Mouse (Mus musculus) left cerebral cortex, adult 8-10 months (tissue): ENCODE data around the gene Eid3. TPM values are rescaled to one million over a fixed set of nuclear protein-coding genes. Genes with fewer than 3 reads are reported as not detected.

Source experiments
- DNase-seq, 2 experiments: peaks; one replicate each; pipeline ENCODE4 v3.0.0; 2022; ENCODE audit warnings: low spot score in 2 of 2
- total RNA-seq, 4 experiments: library from RNA; stranded (reverse); gene quantifications; 2 replicates each; pipeline ENCODE4 v1.2.4; 2022

Eid3 gene
- 1 to 10 TPM; 1.4 to 2.1 (median 1.8) TPM for total RNA-seq

DNA sequence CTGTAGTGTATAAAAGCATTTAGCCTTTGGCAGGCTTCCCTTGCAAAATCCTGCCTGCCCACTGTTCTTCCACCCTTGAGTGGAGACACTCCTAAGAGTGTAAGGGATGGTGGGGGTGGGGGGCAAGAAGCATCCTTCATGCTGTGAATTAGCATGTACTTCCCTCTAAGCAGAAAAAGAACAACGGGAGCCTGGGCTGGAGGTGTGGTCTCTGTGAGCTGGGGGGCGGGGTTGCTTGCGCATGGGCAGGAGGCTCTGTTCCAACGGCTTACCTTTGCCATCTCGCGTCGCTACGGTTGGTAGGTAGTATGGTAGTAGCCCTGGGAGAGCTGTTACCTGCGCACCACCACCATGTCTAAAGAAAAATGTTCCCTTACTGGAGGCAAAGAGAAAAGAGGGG is at the start of gene Eid3:
Eid3 (plus strand) TSS at position 271 of the 400 bp plus-strand sequence.
- no peak for DNase-seq

- DNase-seq = no peak
Measured at GRCm38 (mm10) chr10:82817514-82817913, 48.9 kb upstream of the Eid3 start.

- no peak for DNase-seq
Measured at GRCm38 (mm10) chr10:82817936-82818335, 48.5 kb upstream of the Eid3 start.

GRCm38 (mm10) chr10:82818661-82819060 is 47.8 kb upstream of the Eid3 start:
- DNase-seq = no peak

DNA sequence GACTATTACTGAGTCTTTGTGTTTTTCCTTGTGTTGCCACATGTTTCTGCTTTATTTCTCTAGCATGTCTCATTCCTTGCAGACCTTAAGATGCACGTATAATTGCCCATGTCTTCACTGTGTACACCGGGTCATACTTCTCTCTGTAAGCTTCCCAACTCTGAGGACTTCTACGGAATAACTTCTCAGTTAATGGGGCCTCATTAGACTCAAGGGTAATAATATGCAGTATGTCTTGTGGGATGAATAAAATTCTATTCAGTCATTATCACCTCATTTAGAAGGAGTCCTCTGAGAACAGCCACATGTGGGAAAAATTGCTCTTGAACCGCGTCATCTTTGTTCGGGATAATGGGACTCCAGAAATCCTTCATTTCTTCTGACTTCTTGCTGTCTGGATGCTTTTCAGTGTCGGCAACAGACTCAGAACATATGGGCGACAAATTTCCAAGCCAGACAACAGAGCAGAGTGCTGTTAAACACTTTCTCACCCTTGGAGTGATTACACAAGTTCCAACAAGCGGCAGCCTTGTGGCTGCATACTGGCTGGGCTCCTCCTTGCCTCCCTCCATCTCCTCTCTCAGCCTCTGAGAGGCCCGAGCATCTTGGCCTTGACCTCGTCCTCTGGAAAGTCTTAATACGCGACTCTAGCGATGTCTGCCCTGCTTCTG is 43.2 kb upstream of the Eid3 start:
- no peak for DNase-seq

- DNase-seq = no peak
Measured at GRCm38 (mm10) chr10:82823779-82824177, 42.6 kb upstream of the Eid3 start.

- no peak for DNase-seq
Measured at GRCm38 (mm10) chr10:82824541-82824940, 41.9 kb upstream of the Eid3 start.

DNA sequence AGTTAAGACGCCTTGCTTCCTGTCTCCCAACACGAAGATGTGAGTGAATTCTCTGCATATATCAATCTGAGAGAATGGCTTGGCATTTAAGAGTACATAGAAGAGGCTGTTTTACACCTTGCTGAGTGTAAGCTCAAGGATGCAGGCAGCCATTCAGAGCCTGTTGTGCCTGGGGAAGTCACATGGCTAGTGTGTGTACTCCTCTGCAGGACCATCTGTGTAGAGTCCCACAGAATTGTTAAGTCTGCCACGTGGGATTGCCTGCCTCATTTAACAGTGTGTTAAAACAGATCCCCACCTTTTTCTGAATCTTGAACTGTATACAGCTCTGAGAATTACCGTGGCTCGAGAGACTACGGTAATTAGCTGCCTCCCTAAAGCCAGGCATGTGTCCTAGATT is 39.9 kb upstream of the Eid3 start:
- peak in 1 of 2 experiments; percentile 21 for DNase-seq

- no peak for DNase-seq
Measured at GRCm38 (mm10) chr10:82833926-82834325, 32.5 kb upstream of the Eid3 start, which contains the start of gene Txnrd1. Txnrd1 (plus strand) TSS chr10:82833951.

DNA sequence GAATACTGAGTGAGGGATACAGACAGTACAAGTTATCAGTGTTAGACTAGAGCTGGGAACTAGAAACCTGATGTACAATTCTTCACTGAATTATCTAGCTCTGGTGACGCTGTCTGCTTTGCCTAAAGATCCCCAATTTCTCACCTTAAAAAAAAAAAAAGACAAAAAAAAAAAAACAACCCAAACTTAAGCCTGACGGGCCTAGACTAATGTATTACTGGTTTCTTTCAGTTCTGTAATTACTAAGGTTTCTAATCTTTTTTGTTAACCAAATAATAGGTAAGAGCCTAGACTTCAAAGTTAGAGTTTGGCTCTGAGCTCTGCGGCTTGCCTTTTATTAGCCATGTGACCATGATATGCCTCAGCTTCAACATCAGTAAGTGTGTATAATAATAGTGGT is 30.5 kb upstream of the Eid3 start:
- DNase-seq = no peak

GRCm38 (mm10) chr10:82838390-82838789 is 28.0 kb upstream of the Eid3 start:
- no peak for DNase-seq

GRCm38 (mm10) chr10:82844090-82844489 is 22.3 kb upstream of the Eid3 start:
- DNase-seq = no peak

GRCm38 (mm10) chr10:82844731-82845130 is 21.7 kb upstream of the Eid3 start:
- DNase-seq = no peak

DNA sequence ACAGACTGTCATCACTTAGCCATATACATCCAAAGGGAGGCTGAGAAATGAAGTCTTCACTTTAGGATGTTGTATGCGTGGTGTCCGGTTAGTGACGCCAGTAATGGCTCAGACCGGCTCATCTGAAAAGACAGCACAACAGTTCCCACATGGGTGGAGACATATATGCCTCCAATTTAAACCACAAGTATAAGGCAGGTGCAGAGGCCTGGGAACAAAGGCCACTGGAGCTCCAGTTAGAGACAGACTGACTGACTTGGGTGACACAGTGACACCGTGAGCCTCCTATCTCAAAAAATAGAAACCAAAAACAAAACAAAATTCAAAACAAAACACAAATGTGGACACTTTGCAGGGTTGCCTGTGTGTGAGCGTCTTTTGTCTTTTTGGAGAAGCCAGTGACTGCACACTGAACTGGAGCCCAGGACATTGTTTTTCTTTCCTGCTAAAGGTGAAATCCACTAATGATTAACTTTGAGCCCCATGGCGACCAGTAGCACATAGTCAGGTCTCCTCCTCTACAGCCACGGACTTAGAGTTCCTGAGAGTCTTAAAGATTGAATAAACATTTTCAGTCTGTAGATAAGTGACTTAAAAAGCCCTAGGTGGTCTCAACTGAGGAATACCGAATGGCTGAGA is 18.5 kb upstream of the Eid3 start:
- no peak for DNase-seq

DNA sequence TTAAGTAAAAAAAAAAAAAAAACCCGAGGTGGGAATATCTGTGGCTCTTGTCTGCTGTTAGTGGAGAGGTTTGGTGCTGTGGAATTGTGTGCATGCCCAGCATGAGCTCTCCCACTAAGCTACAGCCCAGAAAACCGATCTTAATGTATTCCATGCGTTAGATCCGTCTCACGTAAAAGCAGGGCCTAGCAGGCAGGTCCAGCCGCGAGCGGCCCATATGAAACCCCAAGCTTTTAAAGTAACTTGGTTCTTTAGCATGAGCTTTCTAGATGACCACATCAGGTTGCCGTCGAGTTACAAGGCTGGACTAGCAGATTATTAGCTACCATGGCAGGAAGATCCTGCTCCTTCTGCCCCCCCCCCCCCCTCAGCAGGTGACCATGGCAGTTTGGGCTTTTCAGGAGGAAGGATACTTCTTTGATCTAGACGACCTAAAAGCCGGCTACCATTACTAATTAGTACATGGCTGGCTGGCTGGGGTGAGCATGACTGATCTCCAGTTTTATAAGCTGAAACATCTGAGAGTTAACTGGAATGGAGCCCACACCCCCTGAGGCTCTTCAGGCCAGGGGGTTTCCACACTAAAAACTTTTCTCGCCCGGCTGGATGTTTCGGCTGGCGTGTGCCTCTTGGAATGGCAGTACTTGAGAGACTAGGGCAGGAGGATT is 16.6 kb upstream of the Eid3 start:
- DNase-seq = no peak

DNA sequence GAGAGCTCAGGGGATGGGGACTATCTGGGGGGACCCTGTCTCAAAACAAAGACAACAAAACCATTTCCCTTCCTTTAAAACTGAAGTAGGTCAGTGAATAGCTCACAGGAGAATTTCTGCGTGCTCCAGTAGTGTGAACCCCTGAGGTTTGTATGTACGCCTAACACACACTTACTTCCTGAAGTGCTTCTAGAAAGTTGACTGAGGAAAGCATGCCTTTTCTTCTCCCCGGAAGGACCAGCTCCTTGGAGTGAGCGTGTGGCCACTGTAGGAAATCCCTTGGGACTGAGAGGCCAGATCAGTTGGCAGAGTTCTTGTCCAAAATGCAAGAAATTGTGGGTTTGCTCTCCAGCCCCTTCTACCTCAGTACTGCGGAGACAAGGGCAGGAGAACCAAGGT is 16.1 kb upstream of the Eid3 start:
- DNase-seq = no peak

GRCm38 (mm10) chr10:82851751-82852150 is 14.7 kb upstream of the Eid3 start:
- DNase-seq = no peak

DNA sequence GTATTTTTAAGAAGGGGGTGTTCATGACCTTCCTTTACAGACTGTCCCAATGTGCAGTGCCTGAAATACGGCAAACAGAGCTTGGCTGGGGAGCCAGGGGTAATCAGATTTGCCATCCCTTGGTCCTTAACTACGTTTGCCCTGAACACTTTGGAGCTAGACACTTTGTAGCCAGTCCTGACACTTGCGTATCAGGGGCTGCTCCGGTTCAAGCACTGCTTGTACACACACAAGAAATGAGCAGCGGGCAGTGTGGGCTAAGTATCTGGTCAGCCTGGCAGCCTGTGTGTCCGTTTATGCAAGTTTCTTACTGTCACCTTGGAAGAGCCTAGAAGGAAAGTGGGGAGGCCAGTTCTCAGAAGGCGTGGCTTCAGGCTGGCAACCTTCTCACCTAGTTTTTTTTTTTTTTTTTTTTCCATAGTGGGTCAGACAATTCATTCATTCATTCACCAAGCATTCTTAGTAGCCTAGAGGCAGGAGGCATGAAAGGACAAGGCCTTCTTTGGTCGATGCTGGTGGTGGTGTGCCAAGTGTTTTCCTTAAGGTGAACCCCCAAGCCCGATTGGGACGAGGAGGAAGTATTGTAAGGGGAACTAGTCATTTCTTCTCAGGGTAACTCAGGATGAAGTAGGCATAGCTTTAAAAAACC is 8.3 kb upstream of the Eid3 start:
- DNase-seq = no peak

- peak; percentile 89 to 91 for DNase-seq
Measured at GRCm38 (mm10) chr10:82858691-82859532, 7.5 kb upstream of the Eid3 start.

- DNase-seq = no peak
Measured at GRCm38 (mm10) chr10:82859533-82859915, 6.9 kb upstream of the Eid3 start.
